Mouse (Mus musculus): ENCODE results near the gene Vangl1. TPM values are rescaled to one million over a fixed set of nuclear protein-coding genes. Genes with fewer than 3 reads are reported as not detected.

The Vangl1 gene
- polyA plus RNA-seq, 1 experiment from 2014 or later, result 21.1 TPM

DNA sequence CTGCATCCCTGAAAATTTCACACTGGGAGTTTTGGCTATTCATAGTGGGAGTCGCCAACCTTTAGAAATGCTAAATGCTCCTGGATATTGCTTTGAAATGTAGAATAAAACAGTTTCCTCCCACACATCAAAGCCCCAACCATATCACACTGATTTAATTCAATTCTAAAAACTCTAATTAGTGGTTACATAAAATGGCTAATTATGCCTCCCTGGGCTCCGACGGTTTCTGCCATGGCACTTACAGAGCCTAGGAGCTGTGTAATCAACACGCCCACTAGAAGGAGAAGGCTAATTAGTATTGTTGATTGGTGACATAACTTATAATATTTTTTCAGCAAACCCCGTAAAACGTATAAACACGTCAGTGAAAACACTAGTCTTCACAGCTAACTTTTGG, 1.4 kb downstream of the Vangl1 start:
- H3K4me2 ChIP-seq (replicated peaks; ENCODE audit: low read depth, low read length), result peak overlapping the region; percentile 85
- WGBS, result 8% methylated on average over 7 of the region's 7 CpGs
- peaks cover 11% of the 10 kb centered on the region; the same call in 1 of the 2 replicates for H3K27me3 ChIP-seq (ENCODE audit: insufficient read depth, low read length)
- ATAC-seq (ENCODE audit: low FRiP score, low TSS enrichment), result no peak
- peak overlapping the region; percentile 88 for H3K9ac ChIP-seq (replicated peaks; ENCODE audit: low read length)
- H3K27ac ChIP-seq (ENCODE audit: low read length), result no peak overlapping the region
- no peaks in the 10 kb centered on the region; the same call in 1 of the 2 replicates for H3K9me3 ChIP-seq (ENCODE audit: low read length)
- H3K36me3 ChIP-seq (ENCODE audit: insufficient read depth, low read length), result no peaks in the 10 kb centered on the region
- H3K4me1 ChIP-seq (ENCODE audit: insufficient read depth, low read length), result peaks cover 43% of the 10 kb centered on the region
- H3K4me3 ChIP-seq (ENCODE audit: low read length), result peak overlapping the region; percentile 61

GRCm38 (mm10) chr3:102199991-102200390, 4.5 kb downstream of the Vangl1 start:
- no peak overlapping the region for H3K4me3 ChIP-seq (ENCODE audit: low read length)
- WGBS, result 25% methylated on average over 4 of the region's 4 CpGs
- H3K4me2 ChIP-seq (replicated peaks; ENCODE audit: low read depth, low read length), result no peak overlapping the region
- no peak for ATAC-seq (ENCODE audit: low FRiP score, low TSS enrichment)
- H3K4me1 ChIP-seq (ENCODE audit: insufficient read depth, low read length), result peaks cover 70% of the 10 kb centered on the region
- H3K36me3 ChIP-seq (ENCODE audit: insufficient read depth, low read length), result peaks cover 6% of the 10 kb centered on the region
- no peak overlapping the region for H3K27ac ChIP-seq (ENCODE audit: low read length)
- H3K27me3 ChIP-seq (ENCODE audit: insufficient read depth, low read length), result no peaks in the 10 kb centered on the region
- H3K9ac ChIP-seq (replicated peaks; ENCODE audit: low read length), result no peak overlapping the region
- H3K9me3 ChIP-seq (ENCODE audit: low read length), result no peaks in the 10 kb centered on the region

- WGBS, result 66% methylated on average over 4 of the region's 4 CpGs
Observed at GRCm38 (mm10) chr3:102199226-102199625, 5.3 kb downstream of the Vangl1 start.

DNA sequence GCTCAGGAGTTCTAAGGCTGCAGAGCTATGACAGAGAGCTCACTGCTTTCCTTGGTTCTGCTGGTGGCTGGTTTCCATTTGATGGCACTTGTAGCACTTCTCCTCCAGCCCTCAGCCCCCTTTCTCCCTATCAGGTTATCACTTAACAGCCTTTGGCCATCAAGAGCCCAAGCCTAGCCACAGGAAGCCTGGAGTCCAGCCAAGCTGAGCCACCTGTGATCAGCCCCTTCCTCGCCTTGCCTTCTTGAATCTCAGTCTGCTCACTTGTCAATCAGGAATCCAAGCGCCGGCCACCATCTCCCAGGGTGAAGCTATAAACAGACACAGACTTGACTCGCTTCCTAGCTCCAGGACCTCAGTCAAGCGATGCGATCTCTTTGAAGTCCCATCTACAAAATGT, 6.0 kb downstream of the Vangl1 start:
- ATAC-seq (ENCODE audit: low FRiP score, low TSS enrichment), result no peak
- WGBS, result 54% methylated on average over 6 of the region's 6 CpGs
- Histone ChIP-seq H3K36me3 (ENCODE audit: insufficient read depth, low read length) (peaks cover 6% of the 10 kb centered on the region), H3K9me3 (ENCODE audit: low read length) (no peaks in the 10 kb centered on the region), H3K4me2 (replicated peaks; ENCODE audit: low read depth, low read length) (no peak overlapping the region), H3K9ac (replicated peaks; ENCODE audit: low read length) (no peak overlapping the region), H3K4me1 (ENCODE audit: insufficient read depth, low read length) (peaks cover 82% of the 10 kb centered on the region), H3K27me3 (ENCODE audit: insufficient read depth, low read length) (no peaks in the 10 kb centered on the region), H3K27ac (ENCODE audit: low read length) (0 out of 2 replicates have a peak overlapping the region, but pooled peaks have one; percentile 25), H3K4me3 (ENCODE audit: low read length) (no peak overlapping the region)

More at GRCm38 (mm10) chr3:102199226-102199625, 5.3 kb downstream of the Vangl1 start:
- Histone ChIP-seq H3K27ac (ENCODE audit: low read length) (no peak overlapping the region), H3K4me2 (replicated peaks; ENCODE audit: low read depth, low read length) (no peak overlapping the region), H3K27me3 (ENCODE audit: insufficient read depth, low read length) (no peaks in the 10 kb centered on the region), H3K4me3 (ENCODE audit: low read length) (no peak overlapping the region), H3K36me3 (ENCODE audit: insufficient read depth, low read length) (peaks cover 6% of the 10 kb centered on the region), H3K9me3 (ENCODE audit: low read length) (no peaks in the 10 kb centered on the region), H3K4me1 (ENCODE audit: insufficient read depth, low read length) (peaks cover 76% of the 10 kb centered on the region), H3K9ac (replicated peaks; ENCODE audit: low read length) (no peak overlapping the region)
- ATAC-seq (ENCODE audit: low FRiP score, low TSS enrichment), result no peak

- no peak overlapping the region for H3K9ac ChIP-seq (replicated peaks; ENCODE audit: low read length)
- peaks cover 6% of the 10 kb centered on the region for H3K36me3 ChIP-seq (ENCODE audit: insufficient read depth, low read length)
- H3K27me3 ChIP-seq (ENCODE audit: insufficient read depth, low read length), result no peaks in the 10 kb centered on the region
- no peaks in the 10 kb centered on the region for H3K9me3 ChIP-seq (ENCODE audit: low read length)
- H3K4me1 ChIP-seq (ENCODE audit: insufficient read depth, low read length), result peaks cover 82% of the 10 kb centered on the region
- H3K4me3 ChIP-seq (ENCODE audit: low read length), result no peak overlapping the region
- 15% methylated on average over 5 of the region's 5 CpGs for WGBS
- no peak overlapping the region for H3K27ac ChIP-seq (ENCODE audit: low read length)
- 0 out of 2 replicates have a peak overlapping the region, but pooled peaks have one; percentile 5 for H3K4me2 ChIP-seq (replicated peaks; ENCODE audit: low read depth, low read length)
- no peak for ATAC-seq (ENCODE audit: low FRiP score, low TSS enrichment)
Observed at GRCm38 (mm10) chr3:102197746-102198145, 6.7 kb downstream of the Vangl1 start.

DNA sequence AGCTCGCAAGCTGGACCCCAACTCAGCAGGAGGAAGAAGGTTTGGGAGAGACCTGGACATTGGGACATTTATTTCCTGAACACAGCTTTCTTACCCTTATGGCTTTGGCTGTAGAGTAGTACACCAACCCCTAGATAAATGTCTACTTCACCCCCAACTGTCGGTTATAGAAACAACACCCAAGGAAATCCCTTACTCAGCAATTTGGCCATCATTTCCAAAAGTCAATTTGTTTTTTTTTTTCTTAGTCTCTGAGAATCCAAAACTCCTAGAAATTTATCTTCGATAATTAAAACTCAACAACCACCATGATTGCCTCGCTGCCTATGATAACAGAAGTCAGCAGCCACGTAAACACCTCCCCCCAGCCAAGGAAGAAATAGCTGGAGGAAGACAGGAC, 7.3 kb downstream of the Vangl1 start:
- Histone ChIP-seq H3K4me1 (ENCODE audit: insufficient read depth, low read length) (peaks cover 83% of the 10 kb centered on the region), H3K27ac (ENCODE audit: low read length) (no peak overlapping the region), H3K9me3 (ENCODE audit: low read length) (no peaks in the 10 kb centered on the region), H3K4me3 (ENCODE audit: low read length) (no peak overlapping the region), H3K4me2 (replicated peaks; ENCODE audit: low read depth, low read length) (no peak overlapping the region), H3K27me3 (ENCODE audit: insufficient read depth, low read length) (no peaks in the 10 kb centered on the region), H3K9ac (replicated peaks; ENCODE audit: low read length) (no peak overlapping the region), H3K36me3 (ENCODE audit: insufficient read depth, low read length) (peaks cover 6% of the 10 kb centered on the region)
- no peak for ATAC-seq (ENCODE audit: low FRiP score, low TSS enrichment)
- WGBS, result 53% methylated on average over 5 of the region's 5 CpGs

GRCm38 (mm10) chr3:102196166-102196565, 8.3 kb downstream of the Vangl1 start:
- Histone ChIP-seq H3K9ac (replicated peaks; ENCODE audit: low read length) (no peak overlapping the region), H3K4me1 (ENCODE audit: insufficient read depth, low read length) (peaks cover 91% of the 10 kb centered on the region), H3K27me3 (ENCODE audit: insufficient read depth, low read length) (no peaks in the 10 kb centered on the region), H3K9me3 (ENCODE audit: low read length) (no peaks in the 10 kb centered on the region), H3K27ac (ENCODE audit: low read length) (peak overlapping the region; percentile 35; the same call in 1 of the 2 replicates), H3K36me3 (ENCODE audit: insufficient read depth, low read length) (peaks cover 6% of the 10 kb centered on the region), H3K4me3 (ENCODE audit: low read length) (no peak overlapping the region), H3K4me2 (replicated peaks; ENCODE audit: low read depth, low read length) (no peak overlapping the region)
- WGBS, result 57% methylated on average over 9 of the region's 9 CpGs
- ATAC-seq (ENCODE audit: low FRiP score, low TSS enrichment), result no peak

GRCm38 (mm10) chr3:102195762-102196161, 8.7 kb downstream of the Vangl1 start:
- WGBS, result 21% methylated on average over 2 of the region's 2 CpGs
- H3K9ac ChIP-seq (replicated peaks; ENCODE audit: low read length), result no peak overlapping the region
- no peaks in the 10 kb centered on the region for H3K9me3 ChIP-seq (ENCODE audit: low read length)
- peaks cover 90% of the 10 kb centered on the region for H3K4me1 ChIP-seq (ENCODE audit: insufficient read depth, low read length)
- H3K4me3 ChIP-seq (ENCODE audit: low read length), result no peak overlapping the region
- peak overlapping the region; percentile 59; the same call in 1 of the 2 replicates for H3K27ac ChIP-seq (ENCODE audit: low read length)
- peaks cover 6% of the 10 kb centered on the region for H3K36me3 ChIP-seq (ENCODE audit: insufficient read depth, low read length)
- no peaks in the 10 kb centered on the region for H3K27me3 ChIP-seq (ENCODE audit: insufficient read depth, low read length)
- H3K4me2 ChIP-seq (replicated peaks; ENCODE audit: low read depth, low read length), result 0 out of 2 replicates have a peak overlapping the region, but pooled peaks have one; percentile 6
- peak; percentile 33 for ATAC-seq (ENCODE audit: low FRiP score, low TSS enrichment)

DNA sequence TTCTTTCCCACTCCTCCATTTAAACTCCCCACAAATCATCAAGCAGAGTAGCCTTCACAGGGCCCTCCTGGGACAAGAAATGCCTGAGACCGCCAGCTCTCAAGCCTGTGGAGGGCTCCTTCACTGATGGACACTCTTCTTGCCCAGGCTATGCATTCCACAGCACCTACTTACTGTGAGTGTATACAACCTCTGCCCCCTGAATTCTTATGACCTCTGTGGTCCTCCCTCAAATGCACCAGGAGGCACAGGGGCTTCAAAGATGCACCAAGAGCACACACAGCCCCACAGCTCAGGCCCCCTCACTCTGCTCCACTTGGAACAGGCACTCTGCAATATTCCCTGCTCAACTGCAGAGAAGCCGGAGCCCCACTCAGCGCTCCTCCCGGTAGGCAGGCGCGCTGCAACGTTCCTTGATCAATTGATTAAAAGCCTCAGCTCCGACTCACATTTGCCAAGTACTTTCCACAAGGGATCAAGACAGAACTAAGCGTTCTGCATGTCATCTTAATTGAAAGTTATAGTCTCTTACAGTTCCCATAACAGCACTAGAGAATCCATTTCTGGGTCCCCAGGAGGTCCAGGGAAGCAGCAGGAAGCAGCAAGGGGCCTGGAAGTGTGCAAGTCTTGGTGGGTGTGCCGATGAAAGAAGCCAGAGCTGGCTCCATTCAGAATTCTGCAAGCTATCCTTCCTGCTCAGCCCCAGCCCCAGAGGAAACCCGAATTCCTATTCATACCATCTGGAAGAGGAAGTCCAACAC, 10.0 kb downstream of the Vangl1 start:
- H3K27ac ChIP-seq (ENCODE audit: low read length), result peak overlapping the region; percentile 80
- ATAC-seq (ENCODE audit: low FRiP score, low TSS enrichment), result no peak
- peaks cover 84% of the 10 kb centered on the region for H3K4me1 ChIP-seq (ENCODE audit: insufficient read depth, low read length)
- 0 out of 2 replicates have a peak overlapping the region, but pooled peaks have one; percentile 20 for H3K9ac ChIP-seq (replicated peaks; ENCODE audit: low read length)
- peak overlapping the region; percentile 31 for H3K4me2 ChIP-seq (replicated peaks; ENCODE audit: low read depth, low read length)
- H3K27me3 ChIP-seq (ENCODE audit: insufficient read depth, low read length), result no peaks in the 10 kb centered on the region
- H3K9me3 ChIP-seq (ENCODE audit: low read length), result no peaks in the 10 kb centered on the region
- WGBS, result 23% methylated on average over 11 of the region's 11 CpGs
- no peak overlapping the region for H3K4me3 ChIP-seq (ENCODE audit: low read length)
- H3K36me3 ChIP-seq (ENCODE audit: insufficient read depth, low read length), result peaks cover 6% of the 10 kb centered on the region

Measured in kidney, embryonic 16.5 days (tissue).